Mouse (Mus musculus) kidney, embryonic 16.5 days (tissue): ENCODE measurements at regions not wholly inside any gene's neighbourhood (a gene's known extent, or its start where the extent isn't known, plus 50 kb on each side); places are given as distances from the start of the nearest gene placed in this dataset.

ENCODE experiments used
- ATAC-seq: fragments of 200-750 bp; cut with Nextera tagmentation; 2 replicates; pipeline ENCODE4 v1.8.0; 2017; ENCODE audit warnings: moderate TSS enrichment; ENCODE audit not compliant: low FRiP score, low TSS enrichment
- H3K27ac ChIP-seq: fragments of 300-500 bp; sonication (generic); 2 replicates; pipeline ENCODE4 v1.5.1; 2014; ENCODE audit warnings: low read length
- H3K27me3 ChIP-seq: fragments of 300-500 bp; sonication (generic); 2 replicates; pipeline ENCODE4 v1.6.1; 2014; ENCODE audit warnings: low read length, control low read depth, mixed read lengths; ENCODE audit not compliant: insufficient read depth
- H3K36me3 ChIP-seq: fragments of 300-500 bp; sonication (generic); 2 replicates; pipeline ENCODE4 v1.6.1; 2014; ENCODE audit warnings: low read length, control low read depth, mixed read lengths; ENCODE audit not compliant: insufficient read depth
- H3K4me1 ChIP-seq: fragments of 300-500 bp; sonication (generic); 2 replicates; pipeline ENCODE4 v1.6.1; 2014; ENCODE audit warnings: low read length, control low read depth, mixed read lengths; ENCODE audit not compliant: insufficient read depth
- H3K4me2 ChIP-seq: fragments of 300-500 bp; sonication (generic); replicated peaks from 2 replicates; pipeline ENCODE4 v1.6.1; 2014; ENCODE audit warnings: low read depth, low read length
- H3K4me3 ChIP-seq: fragments of 300-500 bp; sonication (generic); 2 replicates; pipeline ENCODE4 v1.5.1; 2014; ENCODE audit warnings: mild to moderate bottlenecking, low read length
- H3K9ac ChIP-seq: fragments of 300-500 bp; sonication (generic); replicated peaks from 2 replicates; pipeline ENCODE4 v1.6.1; 2014; ENCODE audit warnings: low read length
- H3K9me3 ChIP-seq: fragments of 300-500 bp; sonication (generic); 2 replicates; pipeline ENCODE4 v1.6.1; 2016; ENCODE audit warnings: low read length, control low read depth
- WGBS: fragments of 180-500 bp; shearing (Covaris S2); extraction: QIAGEN DNeasy Blood & Tissue Kit; methylation state at CpG from one replicate; pipeline ENCODE4 v1.1.7; 2014; 5-methylcytosine and 5-hydroxymethylcytosine counted together

GRCm38 (mm10) chr1:177337756-177338155 lies 79.8 kb upstream of the Akt3 start:
- Histone ChIP-seq H3K4me3 (no peak overlapping the region), H3K4me2 (no peak overlapping the region), H3K9ac (no peak overlapping the region), H3K36me3 (no peaks in the 10 kb centered on the region), H3K27ac (no peak overlapping the region), H3K9me3 (no peaks in the 10 kb centered on the region), H3K27me3 (no peaks in the 10 kb centered on the region), H3K4me1 (peaks cover 9% of the 10 kb centered on the region; the same call in 1 of the 2 replicates)
- ATAC-seq: no peak

DNA sequence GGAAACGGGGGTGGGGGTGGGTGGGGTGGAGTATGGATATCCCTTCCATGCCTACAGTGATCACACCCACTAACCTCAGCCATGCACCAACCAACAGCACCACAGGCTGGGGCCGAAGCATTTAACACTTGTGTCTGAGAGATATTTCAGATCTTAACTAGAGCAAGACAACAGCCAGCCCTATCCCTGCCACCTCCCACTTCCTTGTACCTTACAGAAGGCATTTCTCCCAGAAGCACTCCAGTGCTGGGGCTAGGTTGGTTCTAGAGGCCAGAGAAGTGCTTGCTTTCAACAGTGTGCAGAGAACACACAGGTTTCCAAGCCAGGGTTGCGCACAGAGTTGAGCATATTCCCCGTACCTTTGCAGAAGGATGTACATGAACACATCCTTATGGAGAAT lies 79.1 kb upstream of the Akt3 start:
- Histone ChIP-seq H3K9ac (no peak overlapping the region), H3K27ac (no peak overlapping the region), H3K9me3 (no peaks in the 10 kb centered on the region), H3K4me1 (peaks cover 9% of the 10 kb centered on the region; the same call in 1 of the 2 replicates), H3K27me3 (no peaks in the 10 kb centered on the region), H3K4me2 (no peak overlapping the region), H3K36me3 (no peaks in the 10 kb centered on the region), H3K4me3 (no peak overlapping the region)
- WGBS: 88% methylated on average over 4 of the region's 4 CpGs
- no peak for ATAC-seq

DNA sequence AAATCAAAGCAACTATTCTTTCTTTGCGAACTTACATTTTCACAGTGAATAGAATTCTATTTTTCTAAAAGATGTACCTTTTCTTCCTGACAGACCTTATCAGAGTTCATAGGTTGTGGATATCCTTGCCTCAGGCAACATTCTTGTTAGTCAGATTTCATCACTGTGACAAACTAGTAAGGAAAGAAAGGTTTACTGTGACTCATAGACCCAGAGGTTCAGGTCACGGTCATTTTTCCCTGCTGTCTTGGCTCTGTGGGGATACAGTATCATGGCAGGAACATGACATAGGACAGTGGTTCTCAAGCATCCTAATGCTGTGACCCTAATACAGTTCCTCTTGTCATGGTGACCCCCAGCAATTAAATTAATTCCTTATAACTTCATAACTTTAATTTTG lies 78.4 kb upstream of the Akt3 start:
- Histone ChIP-seq H3K27me3 (no peaks in the 10 kb centered on the region), H3K9ac (no peak overlapping the region), H3K36me3 (no peaks in the 10 kb centered on the region), H3K4me3 (no peak overlapping the region), H3K4me1 (peaks cover 9% of the 10 kb centered on the region; the same call in 1 of the 2 replicates), H3K27ac (no peak overlapping the region), H3K4me2 (no peak overlapping the region), H3K9me3 (no peaks in the 10 kb centered on the region)
- 89% methylated on average over 2 of the region's 2 CpGs for WGBS
- ATAC-seq: no peak

- Histone ChIP-seq H3K36me3 (no peaks in the 10 kb centered on the region), H3K4me1 (peaks cover 9% of the 10 kb centered on the region; the same call in 1 of the 2 replicates), H3K27ac (no peak overlapping the region), H3K9me3 (no peaks in the 10 kb centered on the region), H3K4me2 (no peak overlapping the region), H3K4me3 (no peak overlapping the region), H3K27me3 (no peaks in the 10 kb centered on the region), H3K9ac (no peak overlapping the region)
- ATAC-seq: no peak
- 91% methylated on average over 6 of the region's 6 CpGs for WGBS
These were observed 78.0 kb upstream of the Akt3 start for GRCm38 (mm10) chr1:177335961-177336360.

- Histone ChIP-seq H3K27me3 (no peaks in the 10 kb centered on the region), H3K27ac (no peak overlapping the region), H3K4me3 (peak overlapping the region; percentile 53; the same call in 1 of the 2 replicates), H3K36me3 (no peaks in the 10 kb centered on the region), H3K9ac (no peak overlapping the region), H3K9me3 (no peaks in the 10 kb centered on the region), H3K4me1 (peaks cover 3% of the 10 kb centered on the region; the same call in 1 of the 2 replicates), H3K4me2 (peak overlapping the region; percentile 90)
- WGBS: 59% methylated on average over 4 of the region's 4 CpGs
- no peak; the same call in 1 of the 2 replicates for ATAC-seq
These were observed 65.4 kb upstream of the Akt3 start for GRCm38 (mm10) chr1:177323366-177323765.

GRCm38 (mm10) chr1:177322745-177323299 lies 64.8 kb upstream of the Akt3 start:
- H3K36me3 ChIP-seq: no peaks in the 10 kb centered on the region
- peak overlapping the region; percentile 53 for H3K4me3 ChIP-seq
- H3K4me1 ChIP-seq: peaks cover 3% of the 10 kb centered on the region; the same call in 1 of the 2 replicates
- H3K27me3 ChIP-seq: no peaks in the 10 kb centered on the region
- H3K9me3 ChIP-seq: no peaks in the 10 kb centered on the region
- H3K4me2 ChIP-seq: peak overlapping the region; percentile 90
- WGBS: under 1% methylated on average over 40 of the region's 40 CpGs
- peak overlapping the region; percentile 57 for H3K9ac ChIP-seq
- H3K27ac ChIP-seq: no peak overlapping the region
- peak; percentile 69 for ATAC-seq

DNA sequence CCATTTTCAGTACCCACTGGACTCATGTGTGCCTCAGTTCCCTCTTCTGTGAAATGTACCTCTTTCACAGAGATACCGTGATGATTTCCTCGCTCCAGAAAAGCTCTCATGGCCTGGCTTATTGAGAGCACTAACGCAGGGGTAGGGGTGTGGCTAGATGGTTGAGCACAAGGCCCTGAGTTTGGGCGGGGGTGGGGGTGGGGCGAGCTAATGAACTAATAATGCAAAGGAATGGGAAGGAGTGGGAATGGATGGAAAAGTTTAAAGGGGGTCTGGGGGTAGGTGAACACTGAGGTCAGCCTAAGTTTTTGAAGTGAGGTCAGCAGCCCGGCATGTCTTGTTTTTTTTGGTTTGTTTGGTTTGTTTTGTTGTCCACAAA lies 64.3 kb upstream of the Akt3 start:
- H3K9ac ChIP-seq: peak overlapping the region; percentile 57
- peak overlapping the region; percentile 90 for H3K4me2 ChIP-seq
- ATAC-seq: peak; percentile 44; the same call in 1 of the 2 replicates
- H3K4me3 ChIP-seq: peak overlapping the region; percentile 53
- no peak overlapping the region for H3K27ac ChIP-seq
- peaks cover 3% of the 10 kb centered on the region; the same call in 1 of the 2 replicates for H3K4me1 ChIP-seq
- H3K36me3 ChIP-seq: no peaks in the 10 kb centered on the region
- no peaks in the 10 kb centered on the region for H3K27me3 ChIP-seq
- WGBS: 10% methylated on average over 6 of the region's 6 CpGs
- H3K9me3 ChIP-seq: no peaks in the 10 kb centered on the region

- no peak overlapping the region for H3K4me2 ChIP-seq
- no peaks in the 10 kb centered on the region for H3K27me3 ChIP-seq
- ATAC-seq: peak; percentile 47; the same call in 1 of the 2 replicates
- H3K4me1 ChIP-seq: peaks cover 3% of the 10 kb centered on the region; the same call in 1 of the 2 replicates
- no peaks in the 10 kb centered on the region for H3K36me3 ChIP-seq
- WGBS: 36% methylated on average over 5 of the region's 5 CpGs
- no peak overlapping the region for H3K4me3 ChIP-seq
- H3K9me3 ChIP-seq: no peaks in the 10 kb centered on the region
- no peak overlapping the region for H3K27ac ChIP-seq
- H3K9ac ChIP-seq: no peak overlapping the region
These were observed 63.8 kb upstream of the Akt3 start for GRCm38 (mm10) chr1:177321655-177322306.

DNA sequence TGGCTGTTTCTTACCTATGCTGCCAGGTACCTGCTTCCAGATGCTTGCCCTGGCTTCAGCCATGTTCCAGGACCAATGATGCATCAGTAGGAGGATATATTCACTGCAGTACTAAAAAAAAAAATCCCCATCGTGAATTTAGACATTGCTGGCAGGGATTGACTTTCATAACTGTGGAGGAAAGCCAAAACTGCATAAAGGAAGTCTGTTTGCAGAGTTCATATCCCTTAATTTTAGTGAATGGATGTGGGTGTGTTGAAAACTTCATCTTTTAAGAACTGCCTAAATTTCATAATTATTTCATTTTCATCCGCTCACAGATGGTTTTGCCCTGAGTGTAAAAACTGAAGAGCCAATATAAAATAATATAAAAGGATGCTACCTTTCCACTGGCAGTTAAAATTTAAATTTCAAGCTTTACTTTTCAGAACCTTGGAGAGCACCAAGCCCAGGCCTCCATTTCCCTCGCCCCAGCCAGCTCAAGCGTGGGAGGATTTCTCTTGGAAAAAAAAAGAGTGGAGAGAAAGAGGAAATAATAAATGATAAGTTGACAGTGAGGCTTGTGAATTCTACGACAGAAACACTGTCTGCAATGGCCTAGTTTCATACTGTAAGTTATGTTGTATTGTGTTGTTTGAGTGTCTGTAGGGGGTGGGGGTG lies 50.3 kb upstream of the Akt3 start:
- WGBS: 23% methylated on average over 5 of the region's 5 CpGs
- H3K9ac ChIP-seq: no peak overlapping the region
- H3K4me3 ChIP-seq: no peak overlapping the region
- H3K4me1 ChIP-seq: no peaks in the 10 kb centered on the region
- no peaks in the 10 kb centered on the region for H3K36me3 ChIP-seq
- H3K27ac ChIP-seq: no peak overlapping the region
- H3K4me2 ChIP-seq: no peak overlapping the region
- no peaks in the 10 kb centered on the region for H3K27me3 ChIP-seq
- H3K9me3 ChIP-seq: no peaks in the 10 kb centered on the region
- ATAC-seq: no peak
